Comparison of ENCODE assay signal across 8 mouse cellular contexts in genomic region chr7:49399314-49399713, GRCm38 (mm10).
DNase-seq lines count a peak whose midpoint lies in the region; ATAC-seq and TF ChIP-seq lines count a peak whose summit lies in the region.

No protein-coding gene starts in this region.

- dilution Hi-C loops in CH12.LX (cut with MboI; ENCODE audit: extremely low pct_ligation_motif_present, extremely low pct_unique_long_range_greater_than_20kb, low sequenced_read_pairs), result no loop called here

- peak; percentile 49; the same call in 1 of the 2 replicates for ATAC-seq in hindbrain, embryonic 12.5 days (ENCODE audit: low FRiP score)

- peak; percentile 55 for DNase-seq in CH12.LX (ENCODE audit: extremely low read depth)
- DNase-seq in WW6 (ENCODE audit: low read depth, low spot score), result peak; percentile 31
- peak; percentile 89 for DNase-seq in embryo, embryonic 10 days (ENCODE audit: low spot score)
- peak; percentile 57 to 82 for DNase-seq in layer of hippocampus, adult 8-10 months (ENCODE audit: low spot score in 2 of 2)
- DNase-seq in lung, postnatal 25 days (ENCODE audit: low spot score), result peak; percentile 62
- peak; percentile 72 for DNase-seq in right cerebral cortex, adult 18-20 months
- DNase-seq in urinary bladder, postnatal 36 days (ENCODE audit: low spot score in 2 of 2), result peak; percentile 49 to 58

- peak; percentile 52 for TF ChIP-seq RAD21 in CH12.LX (IDR thresholded peaks at IDR 0.05; ENCODE audit: low read depth, low read length)

- peaks cover 4% of the 10 kb centered on the region for H3K9me3 ChIP-seq in CH12.LX (replicated peaks; ENCODE audit: low read length)
- no peaks in the 10 kb centered on the region for H3K9me3 ChIP-seq in hindbrain, embryonic 12.5 days (replicated peaks)

- no peaks in the 10 kb centered on the region for H3K79me2 ChIP-seq in CH12.LX (replicated peaks; ENCODE audit: control insufficient read depth, extremely low read depth, insufficient read depth, poor library complexity, severe bottlenecking)

- no peak overlapping the region for H3K4me2 ChIP-seq in CH12.LX (ENCODE audit: insufficient read depth, low read depth, poor library complexity, severe bottlenecking)
- no peak overlapping the region for H3K4me2 ChIP-seq in hindbrain, embryonic 12.5 days (replicated peaks)

- in situ Hi-C loops in CH12.LX (cut with MboI; ENCODE audit: low pct_ligation_motif_present, low pct_unique_long_range_greater_than_20kb, low sequenced_read_pairs), result no loop called here

- H3K36me3 ChIP-seq in CH12.LX (replicated peaks in 1 of 2; ENCODE audit: control insufficient read depth in 1 of 2, insufficient read depth in 1 of 2, low read length in 1 of 2), result no peaks in the 10 kb centered on the region
- H3K36me3 ChIP-seq in hindbrain, embryonic 12.5 days, result no peaks in the 10 kb centered on the region

- no peak for TF ChIP-seq POLR2A in CH12.LX (IDR thresholded peaks at IDR 0.05; ENCODE audit: low read depth, low read length)

- H3K27me3 ChIP-seq in CH12.LX (replicated peaks), result peaks cover 25% of the 10 kb centered on the region
- no peaks in the 10 kb centered on the region for H3K27me3 ChIP-seq in hindbrain, embryonic 12.5 days

- no peak for TF ChIP-seq EP300 in CH12.LX (IDR thresholded peaks at IDR 0.05; ENCODE audit: low read length)

- peak; percentile 79 to 93 for TF ChIP-seq CTCF in CH12.LX (conservative IDR thresholded peaks at IDR 0.05 in 1 of 2, IDR thresholded peaks at IDR 0.05 in 1 of 2; ENCODE audit: low read depth in 2 of 2, low read length in 2 of 2)

- 36% methylated on average over 2 of the region's 2 CpGs for WGBS in hindbrain, embryonic 12.5 days

- H3K4me3 ChIP-seq in CH12.LX (replicated peaks in 1 of 3; ENCODE audit: low read depth in 2 of 3, low read length in 2 of 3, poor library complexity in 1 of 3), result no peak overlapping the region
- no peak overlapping the region for H3K4me3 ChIP-seq in hindbrain, embryonic 12.5 days

- no peak overlapping the region for H3K27ac ChIP-seq in CH12.LX (ENCODE audit: insufficient read depth, low read depth)
- H3K27ac ChIP-seq in hindbrain, embryonic 12.5 days, result no peak overlapping the region

- H3K4me1 ChIP-seq in CH12.LX (ENCODE audit: control insufficient read depth in 1 of 2, insufficient read depth in 2 of 2), result no peaks in the 10 kb centered on the region
- H3K4me1 ChIP-seq in hindbrain, embryonic 12.5 days, result peaks cover 23% of the 10 kb centered on the region

- no peak overlapping the region for H3K9ac ChIP-seq in CH12.LX (ENCODE audit: insufficient read depth, low read depth)
- H3K9ac ChIP-seq in hindbrain, embryonic 12.5 days, result no peak overlapping the region

TF ChIP-seq in CH12.LX, 34 proteins besides CTCF, POLR2A, EP300 and RAD21:
- no peak for TF ChIP-seq UBTF (IDR thresholded peaks at IDR 0.05; ENCODE audit: low read depth, low read length)
- peak; percentile 64 for TF ChIP-seq SMC3 (IDR thresholded peaks at IDR 0.05; ENCODE audit: low read depth, low read length)

Comparison
In these comparisons a context has a peak if more than half of its experiments do, and no peak if none do; other contexts are left out.
1. DNase-seq: peak in every context shown above with its lines; median percentile 89 in embryo, embryonic 10 days; 72 in right cerebral cortex, adult 18-20 months; 70 in layer of hippocampus, adult 8-10 months; 62 in lung, postnatal 25 days; 55 in CH12.LX; 54 in urinary bladder, postnatal 36 days; 31 in WW6.